Mouse (Mus musculus) fibroblast of lung, adult 2 months (primary cell): ENCODE data around the gene Rnf187.
"Not testable (repeated sequence)": the region's sequence is repeated elsewhere in the genome, so short reads cannot be mapped to it uniquely, and the experiment has no call there.

ENCODE experiments used
- DNase-seq: peaks from one replicate; pipeline ENCODE4 v3.0.0-alpha.2; 2011; ENCODE audit warnings: low read depth

Gene Rnf187

GRCm38 (mm10) chr11:58965001-58965760 lies 26.5 kb upstream of the Rnf187 start:
- no peak for DNase-seq

GRCm38 (mm10) chr11:58964216-58964615 lies 25.5 kb upstream of the Rnf187 start:
- DNase-seq, result no peak

GRCm38 (mm10) chr11:58963543-58963942 lies 24.8 kb upstream of the Rnf187 start:
- no peak for DNase-seq

GRCm38 (mm10) chr11:58961364-58962177 lies 22.9 kb upstream of the Rnf187 start:
- DNase-seq, result no peak

GRCm38 (mm10) chr11:58959921-58960465 lies 21.3 kb upstream of the Rnf187 start:
- peak; percentile 71 for DNase-seq

GRCm38 (mm10) chr11:58959186-58959825 lies 20.6 kb upstream of the Rnf187 start:
- no peak for DNase-seq

GRCm38 (mm10) chr11:58958536-58958935 lies 19.8 kb upstream of the Rnf187 start:
- DNase-seq, result no peak

GRCm38 (mm10) chr11:58957226-58957914 lies 18.7 kb upstream of the Rnf187 start:
- no peak for DNase-seq

GRCm38 (mm10) chr11:58955868-58956257 lies 17.1 kb upstream of the Rnf187 start:
- DNase-seq, result no peak

- no peak for DNase-seq
These were observed 16.6 kb upstream of the Rnf187 start for GRCm38 (mm10) chr11:58955143-58955867.

- peak; percentile 74 for DNase-seq
These were observed 15.9 kb upstream of the Rnf187 start, which contains the start of the genes Hist3h2a and Trim17 for GRCm38 (mm10) chr11:58954420-58955142. Hist3h2a (plus strand) TSS chr11:58954685. Trim17 (plus strand) TSS chr11:58954685.

- not testable (repeated sequence) for DNase-seq
These were observed 15.4 kb upstream of the Rnf187 start for GRCm38 (mm10) chr11:58954170-58954419.

- no peak for DNase-seq
These were observed 14.8 kb upstream of the Rnf187 start for GRCm38 (mm10) chr11:58953351-58954169.

- no peak for DNase-seq
These were observed 12.5 kb upstream of the Rnf187 start for GRCm38 (mm10) chr11:58951210-58951609.

GRCm38 (mm10) chr11:58949480-58950431 lies 11.0 kb upstream of the Rnf187 start:
- no peak for DNase-seq

- no peak for DNase-seq
These were observed 10.1 kb upstream of the Rnf187 start, which contains the start of gene Hist3h2ba for GRCm38 (mm10) chr11:58948542-58949479. Hist3h2ba (plus strand) TSS chr11:58948920.

- no peak for DNase-seq
These were observed 9.2 kb upstream of the Rnf187 start for GRCm38 (mm10) chr11:58947798-58948528.
